Mouse (Mus musculus): ENCODE results near the gene Rfx7. TPM values are rescaled to one million over a fixed set of nuclear protein-coding genes. Genes with fewer than 3 reads are reported as not detected.
A peak's percentile ranks its signal among the peaks of the same experiment; 100 is the strongest.

The Rfx7 gene
- 24.9 and 27.6 TPM in 2 replicates for polyA plus RNA-seq (2014; fragmentation: Nextera tagmentation; extraction: Ambion mirVana)

GRCm38 (mm10) chr9:72531996-72532380 is at the start of gene Rfx7:
TSS of gene Rfx7 (plus strand) at chr9:72532240.
- Histone ChIP-seq H3K9me3 (ENCODE audit: control insufficient read depth, low read length) (no peaks in the 10 kb centered on the region), H3K9ac (ENCODE audit: low read length) (peak within 1 kb of the TSS; percentile 98), H3K4me3 (ENCODE audit: low read depth, low read length) (peak within 1 kb of the TSS; percentile 94), H3K4me2 (peak within 1 kb of the TSS; percentile 76), H3K4me1 (ENCODE audit: control insufficient read depth, insufficient read depth, low read length) (peaks cover 8% of the 10 kb centered on the region), H3K36me3 (ENCODE audit: control insufficient read depth, insufficient read depth, low read length) (no peaks in the 10 kb centered on the region), H3K27me3 (ENCODE audit: control insufficient read depth, insufficient read depth, low read length) (no peaks in the 10 kb centered on the region), H3K27ac (ENCODE audit: low read depth, low read length) (peak within 1 kb of the TSS; percentile 99)
- ATAC-seq (ENCODE audit: low FRiP score) (peak; percentile 85), DNase-seq (ENCODE audit: low spot score, missing footprints) (peak; percentile 97)
- WGBS = under 1% methylated on average over 40 of the region's 63 CpGs

GRCm38 (mm10) chr9:72488523-72488922 is 43.5 kb upstream of the Rfx7 start:
- H3K27me3 ChIP-seq (ENCODE audit: control insufficient read depth, insufficient read depth, low read length) = no peaks in the 10 kb centered on the region
- peaks cover 8% of the 10 kb centered on the region for H3K36me3 ChIP-seq (ENCODE audit: control insufficient read depth, insufficient read depth, low read length)
- DNase-seq (ENCODE audit: low spot score, missing footprints) = no peak

GRCm38 (mm10) chr9:72489131-72489530 is 42.9 kb upstream of the Rfx7 start:
- no peak overlapping the region for H3K4me2 ChIP-seq
- H3K9me3 ChIP-seq (ENCODE audit: control insufficient read depth, low read length) = no peaks in the 10 kb centered on the region
- DNase-seq (ENCODE audit: low spot score, missing footprints) (no peak), ATAC-seq (ENCODE audit: low FRiP score) (no peak)
- peaks cover 10% of the 10 kb centered on the region for H3K4me1 ChIP-seq (ENCODE audit: control insufficient read depth, insufficient read depth, low read length)
- no peaks in the 10 kb centered on the region for H3K27me3 ChIP-seq (ENCODE audit: control insufficient read depth, insufficient read depth, low read length)
- peaks cover 8% of the 10 kb centered on the region for H3K36me3 ChIP-seq (ENCODE audit: control insufficient read depth, insufficient read depth, low read length)
- no peak overlapping the region for H3K9ac ChIP-seq (ENCODE audit: low read length)
- no peak overlapping the region for H3K4me3 ChIP-seq (ENCODE audit: low read depth, low read length)
- WGBS = 88% methylated on average over 5 of the region's 5 CpGs
- no peak overlapping the region for H3K27ac ChIP-seq (ENCODE audit: low read depth, low read length)

More at GRCm38 (mm10) chr9:72488523-72488922, 43.5 kb upstream of the Rfx7 start:
- no peaks in the 10 kb centered on the region for H3K9me3 ChIP-seq (ENCODE audit: control insufficient read depth, low read length)
- H3K4me1 ChIP-seq (ENCODE audit: control insufficient read depth, insufficient read depth, low read length) = peaks cover 10% of the 10 kb centered on the region
- H3K9ac ChIP-seq (ENCODE audit: low read length) = no peak overlapping the region
- no peak overlapping the region for H3K4me3 ChIP-seq (ENCODE audit: low read depth, low read length)
- no peak for ATAC-seq (ENCODE audit: low FRiP score)
- H3K4me2 ChIP-seq = no peak overlapping the region
- H3K27ac ChIP-seq (ENCODE audit: low read depth, low read length) = no peak overlapping the region

GRCm38 (mm10) chr9:72491559-72492193 is 40.4 kb upstream of the Rfx7 start:
- peak overlapping the region; percentile 79 for H3K4me3 ChIP-seq (ENCODE audit: low read depth, low read length)
- H3K4me1 ChIP-seq (ENCODE audit: control insufficient read depth, insufficient read depth, low read length) = peaks cover 10% of the 10 kb centered on the region
- no peaks in the 10 kb centered on the region for H3K9me3 ChIP-seq (ENCODE audit: control insufficient read depth, low read length)
- H3K36me3 ChIP-seq (ENCODE audit: control insufficient read depth, insufficient read depth, low read length) = peaks cover 8% of the 10 kb centered on the region
- peak overlapping the region; percentile 72 for H3K4me2 ChIP-seq
- peak overlapping the region; percentile 87 for H3K9ac ChIP-seq (ENCODE audit: low read length)
- under 1% methylated on average over 32 of the region's 32 CpGs for WGBS
- DNase-seq (ENCODE audit: low spot score, missing footprints) (peak; percentile 99), ATAC-seq (ENCODE audit: low FRiP score) (peak; percentile 98)
- peak overlapping the region; percentile 77 for H3K27ac ChIP-seq (ENCODE audit: low read depth, low read length)
- H3K27me3 ChIP-seq (ENCODE audit: control insufficient read depth, insufficient read depth, low read length) = no peaks in the 10 kb centered on the region

- H3K9ac ChIP-seq (ENCODE audit: low read length) = peak within 1 kb of the TSS; percentile 87
- DNase-seq (ENCODE audit: low spot score, missing footprints) (no peak), ATAC-seq (ENCODE audit: low FRiP score) (peak; percentile 57; the same call in 1 of the 2 replicates)
- H3K4me1 ChIP-seq (ENCODE audit: control insufficient read depth, insufficient read depth, low read length) = peaks cover 10% of the 10 kb centered on the region
- 12% methylated on average over 6 of the region's 6 CpGs for WGBS
- H3K36me3 ChIP-seq (ENCODE audit: control insufficient read depth, insufficient read depth, low read length) = 0 out of 2 replicates have a peak, but pooled peaks cover 4% of the 10 kb centered on the region
- H3K9me3 ChIP-seq (ENCODE audit: control insufficient read depth, low read length) = no peaks in the 10 kb centered on the region
- peak within 1 kb of the TSS; percentile 79 for H3K4me3 ChIP-seq (ENCODE audit: low read depth, low read length)
- H3K27ac ChIP-seq (ENCODE audit: low read depth, low read length) = peak within 1 kb of the TSS; percentile 77
- H3K27me3 ChIP-seq (ENCODE audit: control insufficient read depth, insufficient read depth, low read length) = no peaks in the 10 kb centered on the region
- peak within 1 kb of the TSS; percentile 72 for H3K4me2 ChIP-seq
Measured at GRCm38 (mm10) chr9:72492194-72492565, 39.9 kb upstream of the Rfx7 start, which contains the start of gene Tex9. TSS of gene Tex9 (minus strand) at chr9:72492212.

- Histone ChIP-seq H3K9ac (ENCODE audit: low read length) (no peak overlapping the region), H3K4me2 (no peak overlapping the region), H3K36me3 (ENCODE audit: control insufficient read depth, insufficient read depth, low read length) (no peaks in the 10 kb centered on the region), H3K27me3 (ENCODE audit: control insufficient read depth, insufficient read depth, low read length) (no peaks in the 10 kb centered on the region), H3K9me3 (ENCODE audit: control insufficient read depth, low read length) (no peaks in the 10 kb centered on the region), H3K4me1 (ENCODE audit: control insufficient read depth, insufficient read depth, low read length) (peaks cover 10% of the 10 kb centered on the region), H3K4me3 (ENCODE audit: low read depth, low read length) (no peak overlapping the region), H3K27ac (ENCODE audit: low read depth, low read length) (no peak overlapping the region)
- WGBS = 82% methylated on average over 2 of the region's 2 CpGs
- no peak for DNase-seq (ENCODE audit: low spot score, missing footprints)
- no peak for ATAC-seq (ENCODE audit: low FRiP score)
Measured at GRCm38 (mm10) chr9:72493465-72493864, 38.6 kb upstream of the Rfx7 start.

- no peak for ATAC-seq (ENCODE audit: low FRiP score)
- H3K9ac ChIP-seq (ENCODE audit: low read length) = no peak overlapping the region
- H3K4me1 ChIP-seq (ENCODE audit: control insufficient read depth, insufficient read depth, low read length) = peaks cover 10% of the 10 kb centered on the region
- WGBS = 88% methylated on average over 3 of the region's 3 CpGs
- H3K36me3 ChIP-seq (ENCODE audit: control insufficient read depth, insufficient read depth, low read length) = no peaks in the 10 kb centered on the region
- no peaks in the 10 kb centered on the region for H3K27me3 ChIP-seq (ENCODE audit: control insufficient read depth, insufficient read depth, low read length)
- H3K9me3 ChIP-seq (ENCODE audit: control insufficient read depth, low read length) = no peaks in the 10 kb centered on the region
- no peak overlapping the region for H3K27ac ChIP-seq (ENCODE audit: low read depth, low read length)
- no peak overlapping the region for H3K4me3 ChIP-seq (ENCODE audit: low read depth, low read length)
- H3K4me2 ChIP-seq = no peak overlapping the region
- DNase-seq (ENCODE audit: low spot score, missing footprints) = no peak
Measured at GRCm38 (mm10) chr9:72493984-72494685, 37.9 kb upstream of the Rfx7 start.

- Histone ChIP-seq H3K9ac (ENCODE audit: low read length) (no peak overlapping the region), H3K27me3 (ENCODE audit: control insufficient read depth, insufficient read depth, low read length) (no peaks in the 10 kb centered on the region), H3K36me3 (ENCODE audit: control insufficient read depth, insufficient read depth, low read length) (no peaks in the 10 kb centered on the region), H3K4me3 (ENCODE audit: low read depth, low read length) (no peak overlapping the region), H3K9me3 (ENCODE audit: control insufficient read depth, low read length) (no peaks in the 10 kb centered on the region), H3K27ac (ENCODE audit: low read depth, low read length) (no peak overlapping the region), H3K4me1 (ENCODE audit: control insufficient read depth, insufficient read depth, low read length) (peaks cover 5% of the 10 kb centered on the region), H3K4me2 (no peak overlapping the region)
- WGBS = 79% methylated on average over 2 of the region's 2 CpGs
- ATAC-seq (ENCODE audit: low FRiP score) (no peak), DNase-seq (ENCODE audit: low spot score, missing footprints) (no peak)
Measured at GRCm38 (mm10) chr9:72496691-72497090, 35.3 kb upstream of the Rfx7 start.

GRCm38 (mm10) chr9:72497171-72497570 is 34.9 kb upstream of the Rfx7 start:
- DNase-seq (ENCODE audit: low spot score, missing footprints) (no peak), ATAC-seq (ENCODE audit: low FRiP score) (no peak)
- H3K9ac ChIP-seq (ENCODE audit: low read length) = no peak overlapping the region
- H3K4me2 ChIP-seq = no peak overlapping the region
- no peaks in the 10 kb centered on the region for H3K27me3 ChIP-seq (ENCODE audit: control insufficient read depth, insufficient read depth, low read length)
- no peak overlapping the region for H3K4me3 ChIP-seq (ENCODE audit: low read depth, low read length)
- peaks cover 3% of the 10 kb centered on the region for H3K4me1 ChIP-seq (ENCODE audit: control insufficient read depth, insufficient read depth, low read length)
- no peaks in the 10 kb centered on the region for H3K36me3 ChIP-seq (ENCODE audit: control insufficient read depth, insufficient read depth, low read length)
- no peaks in the 10 kb centered on the region for H3K9me3 ChIP-seq (ENCODE audit: control insufficient read depth, low read length)
- H3K27ac ChIP-seq (ENCODE audit: low read depth, low read length) = no peak overlapping the region
- WGBS = 71% methylated on average over 3 of the region's 3 CpGs
